Mouse (Mus musculus): Measurements from ENCODE around the gene Ablim1.

Ablim1 gene

DNA sequence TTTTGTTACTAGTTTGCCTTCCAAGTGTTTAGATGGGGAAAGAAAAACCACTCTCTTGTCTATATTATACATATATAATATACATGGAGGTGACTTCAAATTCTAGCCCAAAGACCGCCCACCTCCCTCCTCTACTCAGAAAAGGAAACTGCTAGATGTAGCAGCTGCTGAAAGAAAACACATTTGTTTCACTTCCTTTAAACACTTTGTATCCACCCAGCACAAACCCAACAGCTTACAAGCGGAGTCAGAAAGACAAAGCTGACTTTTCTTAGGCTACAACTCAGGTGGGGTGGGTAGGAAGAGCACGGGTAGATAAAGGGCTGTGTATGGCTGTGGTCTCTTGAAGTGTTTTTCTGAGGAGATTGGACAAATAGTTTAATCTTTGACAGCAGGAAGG lies 242.0 kb downstream of the Ablim1 start:
- no peak for DNase-seq (ENCODE audit: low read depth)

DNA sequence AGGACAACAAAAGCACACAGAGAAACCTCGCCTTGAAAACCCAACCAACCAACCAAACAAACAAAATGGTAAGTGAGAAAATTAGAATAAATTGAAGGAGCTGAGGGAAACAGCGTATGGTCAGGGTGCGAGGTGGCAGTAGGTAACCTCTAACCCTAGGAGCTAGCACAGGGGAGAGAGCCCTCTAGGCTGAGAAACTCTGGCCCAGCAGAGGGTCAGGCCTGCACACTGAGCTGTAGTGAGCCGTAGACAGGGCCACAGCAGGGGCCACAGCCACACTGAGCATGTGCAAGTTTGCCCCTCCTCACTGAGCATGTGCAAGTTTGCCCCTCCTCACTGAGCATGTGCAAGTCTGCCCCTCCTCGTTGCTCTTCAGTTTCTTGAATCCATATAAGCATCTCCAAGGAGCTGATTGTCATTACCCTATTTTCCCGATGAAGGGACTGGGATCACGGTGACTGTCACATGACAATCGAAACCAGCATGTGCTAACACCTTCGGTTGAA lies 247.6 kb downstream of the Ablim1 start:
- DNase-seq (ENCODE audit: low read depth) = no peak

DNA sequence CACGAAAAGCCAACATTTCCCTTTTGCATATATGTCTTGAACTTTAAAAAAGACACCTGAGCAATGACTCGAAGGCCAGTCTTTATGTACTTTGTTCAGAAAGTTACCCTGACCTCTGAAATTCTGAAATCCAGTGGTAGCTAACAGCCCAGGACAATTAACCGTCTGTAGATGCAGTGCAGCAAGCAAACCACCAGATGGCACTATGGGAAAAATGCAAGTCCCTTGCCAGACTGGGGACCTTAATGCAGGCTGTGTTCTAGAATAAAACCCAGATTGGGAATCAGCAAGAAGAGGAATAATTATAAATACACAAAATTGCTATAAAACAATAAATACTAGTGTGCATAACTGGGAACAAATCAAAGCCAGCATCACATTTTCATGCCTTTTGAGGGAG lies 248.4 kb downstream of the Ablim1 start:
- peak; percentile 86 for DNase-seq (ENCODE audit: low read depth)

DNA sequence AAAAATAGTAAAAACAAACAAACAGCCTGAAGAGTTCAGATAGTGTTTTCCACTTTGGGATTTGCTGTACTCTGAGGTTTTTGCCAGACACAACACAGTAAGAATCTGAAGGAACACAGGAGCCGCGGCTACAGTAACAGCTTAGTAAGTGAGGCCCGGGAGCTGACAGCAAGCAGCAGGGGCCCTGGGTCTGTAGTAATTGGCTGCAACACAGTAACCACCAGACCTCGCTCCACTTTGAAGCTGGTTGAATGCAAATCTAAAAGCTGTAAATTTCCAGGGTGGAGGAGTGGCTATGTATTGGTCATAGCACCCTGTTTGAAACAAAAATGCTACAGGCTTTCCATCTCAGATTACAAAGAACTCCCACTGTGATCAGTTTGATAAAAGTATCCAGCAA lies 252.0 kb downstream of the Ablim1 start:
- no peak for DNase-seq (ENCODE audit: low read depth)

DNA sequence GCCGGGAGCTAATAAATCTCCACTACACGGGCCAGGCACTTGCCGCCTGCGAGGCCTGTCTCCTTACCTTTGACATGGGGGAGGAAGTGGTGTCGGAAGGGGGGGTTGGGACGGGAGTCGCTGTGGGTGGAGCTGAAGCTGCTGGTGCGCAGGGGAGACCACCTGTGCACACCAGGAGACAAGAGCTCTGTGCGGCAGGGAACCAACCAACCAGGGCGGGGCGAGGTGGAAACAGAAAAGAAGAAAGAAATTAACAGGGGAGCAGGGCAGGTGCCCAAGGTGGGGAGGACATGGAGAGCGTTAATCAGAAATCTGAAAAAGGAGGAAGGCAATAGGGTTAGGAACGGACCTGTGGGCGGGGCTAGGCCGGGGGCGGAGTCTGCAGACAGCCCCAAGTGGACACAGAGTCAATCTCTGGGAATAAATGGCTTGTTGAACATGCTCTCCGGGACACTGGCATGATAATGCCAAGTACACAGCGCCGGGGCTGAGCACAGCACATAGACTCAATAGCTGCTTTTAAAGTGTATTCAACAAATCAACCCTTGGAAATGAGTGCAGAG lies 255.6 kb downstream of the Ablim1 start:
- DNase-seq (ENCODE audit: low read depth) = no peak

DNA sequence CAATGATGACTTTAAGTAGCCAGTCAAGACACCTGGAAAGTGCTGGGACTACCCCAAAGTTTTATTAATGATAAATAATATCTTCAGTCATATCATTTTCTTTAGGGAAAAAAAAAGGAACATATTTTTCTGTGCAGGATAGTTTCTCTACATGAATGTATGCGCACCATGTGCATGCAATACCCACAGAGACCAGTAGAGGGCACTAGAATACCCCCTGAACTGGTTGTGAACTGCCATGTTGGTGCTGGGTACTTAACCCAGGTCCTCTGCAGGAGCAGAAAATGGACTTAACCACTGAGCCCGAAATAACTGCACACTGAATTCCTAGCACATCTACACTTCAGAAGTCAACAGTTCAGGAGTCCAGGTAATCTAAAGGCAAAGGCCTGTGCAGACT lies 257.2 kb downstream of the Ablim1 start:
- DNase-seq (ENCODE audit: low read depth) = no peak

DNA sequence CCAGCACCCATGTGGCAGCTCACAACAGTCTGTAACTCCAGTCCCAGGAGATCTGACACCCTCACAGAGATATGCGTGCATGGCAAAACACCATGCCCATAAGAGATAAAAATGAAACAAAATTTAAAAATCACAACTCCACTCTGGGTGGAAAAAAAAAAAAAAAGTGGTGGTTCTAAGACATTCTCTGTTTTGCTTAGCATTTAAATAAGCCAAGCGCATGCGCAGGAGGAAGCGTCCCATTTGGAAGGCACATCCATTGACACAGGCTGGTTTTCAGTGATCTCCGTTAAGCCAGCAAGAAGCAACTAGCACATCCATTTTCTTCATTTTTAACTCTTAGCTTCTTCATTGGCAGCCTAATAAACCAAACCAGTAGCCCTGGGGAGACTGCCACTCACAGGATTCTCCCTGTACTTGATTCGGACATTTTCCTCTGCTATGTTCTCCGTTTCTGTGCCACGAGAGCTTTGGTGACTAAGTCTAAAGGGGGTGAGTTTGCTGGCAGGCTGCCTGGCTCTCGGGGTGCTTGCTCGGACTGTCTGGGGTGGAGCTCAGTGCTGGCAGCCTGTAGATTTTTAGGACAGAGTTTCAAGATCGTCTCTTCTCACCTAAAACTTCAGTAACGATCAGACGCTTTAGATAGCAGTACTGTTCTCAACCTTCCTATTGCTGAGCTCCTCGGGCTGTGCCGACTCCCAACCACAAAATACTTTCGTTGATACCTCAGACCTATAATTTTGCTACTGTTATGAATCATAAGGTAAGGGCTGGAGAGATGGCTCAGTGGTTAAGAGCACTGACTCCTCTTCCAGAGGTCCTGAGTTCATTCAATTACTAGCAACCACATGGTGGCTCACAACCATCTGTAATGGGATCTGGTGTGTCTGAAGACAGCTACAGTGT lies 259.3 kb downstream of the Ablim1 start:
- peak; percentile 95 for DNase-seq (ENCODE audit: low read depth)

DNA sequence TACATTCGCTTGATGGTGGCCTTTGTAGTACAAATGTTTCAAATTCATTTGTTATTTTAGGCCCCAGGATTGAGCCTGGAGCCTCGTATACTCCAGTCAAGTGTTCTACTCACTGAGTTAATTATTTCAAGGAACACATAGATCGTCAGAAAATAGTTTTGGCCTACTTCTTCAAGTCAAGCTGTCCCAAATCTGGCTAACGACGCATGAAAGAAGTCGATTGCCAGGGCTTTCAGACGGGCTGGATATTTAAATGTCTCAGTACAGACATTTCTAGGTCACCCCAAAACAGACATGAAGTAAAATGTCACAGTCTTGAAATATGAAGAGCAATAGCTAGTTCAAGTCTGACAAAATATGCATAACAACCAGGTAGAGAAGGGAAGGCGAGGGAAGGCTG lies 261.8 kb downstream of the Ablim1 start:
- DNase-seq (ENCODE audit: low read depth) = no peak

DNA sequence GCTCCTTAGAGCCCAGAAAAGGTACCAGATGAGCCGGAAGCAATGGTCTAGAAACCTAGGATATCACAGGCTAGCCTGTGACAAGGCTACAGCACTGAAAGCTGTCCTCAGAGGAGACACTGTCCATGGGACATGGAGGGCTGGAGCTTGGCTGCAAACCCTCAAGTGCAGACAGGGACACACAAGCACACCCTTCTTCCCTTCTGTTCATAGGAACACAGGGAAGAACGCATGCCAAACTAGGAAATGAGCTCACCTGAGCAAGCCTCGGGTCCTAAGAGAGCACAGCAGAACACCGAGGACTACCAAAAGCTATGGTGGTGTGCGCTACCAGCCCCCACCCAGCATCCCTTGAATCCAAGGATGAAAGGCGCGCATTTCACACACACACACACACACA lies 262.7 kb downstream of the Ablim1 start:
- no peak for DNase-seq (ENCODE audit: low read depth)

DNA sequence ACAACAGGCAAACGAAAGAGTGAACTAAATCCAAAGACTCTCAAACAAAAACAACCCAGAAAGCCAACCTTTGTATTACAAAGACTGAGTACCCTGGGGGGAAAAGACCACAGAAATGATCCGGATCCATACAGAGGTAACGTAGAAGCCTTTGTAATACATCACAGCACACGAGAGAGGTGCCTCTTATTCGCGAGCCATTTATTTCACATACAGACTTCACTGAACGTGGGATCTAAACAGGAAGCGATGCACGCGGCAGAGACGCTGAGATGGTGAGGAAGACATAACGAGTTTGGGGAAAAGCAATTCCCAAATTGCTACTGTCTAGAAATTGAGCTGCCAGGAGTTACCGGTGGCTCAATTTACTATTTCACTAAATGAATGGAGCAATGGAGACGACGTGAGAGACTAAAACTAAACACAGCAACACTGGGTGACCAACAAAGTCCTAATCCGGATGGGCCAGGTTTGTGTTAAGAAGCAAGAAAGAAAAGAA lies 265.1 kb downstream of the Ablim1 start:
- no peak for DNase-seq (ENCODE audit: low read depth)

DNA sequence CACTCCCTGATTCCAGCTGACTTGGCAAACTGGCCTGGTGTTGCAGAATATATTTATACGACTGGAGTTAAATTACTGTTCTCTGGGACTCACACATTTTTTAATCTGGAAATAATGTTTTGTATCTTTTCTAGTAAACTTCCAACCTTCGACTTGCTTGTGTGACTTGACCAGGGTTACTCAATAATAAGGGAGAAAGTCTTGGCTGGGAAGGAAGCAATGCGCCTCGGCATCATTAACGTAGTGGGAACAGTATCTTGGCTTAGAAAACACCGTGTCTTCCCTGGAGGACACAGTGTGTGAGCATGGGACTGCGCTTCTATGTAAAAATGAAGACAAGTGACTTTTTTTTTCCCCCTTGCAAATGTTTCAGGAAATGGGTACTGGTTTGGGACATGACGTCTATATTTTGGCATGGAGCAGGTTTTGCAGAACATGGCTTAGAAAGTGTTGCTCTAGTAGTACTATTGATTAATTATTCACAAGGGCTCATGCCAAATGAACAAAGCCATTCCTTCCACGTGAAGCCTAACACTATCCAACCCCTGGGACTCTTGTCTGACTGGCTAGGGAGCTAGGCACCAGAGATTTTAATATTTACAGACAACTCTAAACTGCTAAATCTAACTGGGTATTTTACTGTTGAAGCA lies 266.9 kb downstream of the Ablim1 start:
- DNase-seq (ENCODE audit: low read depth) = peak; percentile 17

DNA sequence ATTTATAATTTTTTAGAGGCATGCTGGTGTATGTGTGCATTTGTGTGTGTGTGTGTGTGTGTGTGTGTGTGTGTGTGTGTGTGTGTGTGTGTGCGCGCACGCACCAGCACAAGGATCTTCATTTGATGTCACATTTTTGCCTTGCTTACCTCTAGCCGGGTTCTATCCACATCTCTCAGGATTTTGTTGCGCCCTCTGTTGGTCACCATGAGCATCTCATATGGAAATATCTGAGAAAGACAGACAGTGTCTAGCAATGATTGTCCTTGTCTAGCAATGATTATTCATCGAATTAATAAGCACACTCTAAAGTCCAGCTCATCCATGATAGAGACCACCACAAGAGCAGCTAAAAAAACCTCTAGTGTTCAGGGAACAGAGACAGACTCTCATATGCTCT lies 275.5 kb downstream of the Ablim1 start:
- peak; percentile 65 for DNase-seq (ENCODE audit: low read depth)

DNA sequence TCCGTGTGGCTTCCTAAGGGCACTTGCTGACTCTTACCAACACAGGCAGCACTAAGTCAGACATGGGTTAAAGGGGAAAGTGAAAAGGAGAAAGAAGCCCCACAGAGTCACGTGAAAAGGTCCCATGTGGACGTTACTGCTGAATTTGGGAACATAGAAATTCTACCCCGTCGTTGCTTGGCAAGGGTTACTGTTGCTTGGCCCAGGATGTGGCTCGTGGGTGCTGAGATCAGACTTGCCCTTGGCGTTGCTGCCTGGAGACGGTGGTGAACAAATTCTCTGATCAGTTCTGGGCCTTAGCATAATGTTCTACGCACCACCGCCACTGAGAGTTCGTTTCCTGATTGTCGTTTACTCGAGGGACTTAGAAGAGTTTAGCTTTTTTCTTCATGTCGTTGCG lies 277.9 kb downstream of the Ablim1 start:
- DNase-seq (ENCODE audit: low read depth) = no peak

DNA sequence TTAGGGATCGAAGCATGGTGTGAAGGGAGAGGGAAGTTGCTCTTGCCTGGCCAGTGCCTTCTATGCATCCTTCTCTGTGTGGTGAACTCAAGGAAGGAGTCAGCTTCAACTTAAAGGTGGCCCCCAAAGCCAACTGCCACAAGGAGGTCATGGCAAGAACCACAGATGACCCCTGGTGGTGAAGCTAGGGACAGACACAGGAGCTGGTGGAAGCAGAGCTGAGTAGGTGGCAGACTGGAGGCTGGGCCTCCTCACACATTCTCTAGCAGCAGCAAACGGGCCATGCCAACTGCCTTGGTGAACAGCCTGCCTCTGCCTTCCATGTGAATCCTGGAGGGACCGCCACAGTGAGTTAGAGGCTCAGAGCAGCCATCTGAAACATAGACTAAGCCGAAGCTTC lies 283.1 kb downstream of the Ablim1 start:
- peak; percentile 78 for DNase-seq (ENCODE audit: low read depth)

DNA sequence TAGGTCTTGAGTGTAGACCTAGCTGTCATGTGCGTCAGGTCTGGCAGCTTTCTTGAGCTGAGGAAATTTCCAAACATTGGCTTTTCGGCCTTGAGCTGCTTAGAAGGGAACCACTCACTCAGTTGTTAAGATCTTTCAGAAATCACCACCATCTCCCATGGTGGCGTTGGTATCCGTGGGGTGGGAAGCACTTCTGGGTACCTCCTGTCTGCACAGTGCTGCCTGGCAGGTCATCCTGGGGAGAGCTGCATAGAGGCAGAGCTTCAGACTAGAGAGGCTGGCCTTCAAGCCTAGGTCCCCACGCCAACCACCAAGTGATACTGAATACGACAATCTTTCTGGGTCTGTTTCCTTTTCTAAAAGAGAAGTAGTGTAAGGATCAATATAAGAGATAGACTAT lies 285.3 kb downstream of the Ablim1 start:
- DNase-seq (ENCODE audit: low read depth) = no peak

DNA sequence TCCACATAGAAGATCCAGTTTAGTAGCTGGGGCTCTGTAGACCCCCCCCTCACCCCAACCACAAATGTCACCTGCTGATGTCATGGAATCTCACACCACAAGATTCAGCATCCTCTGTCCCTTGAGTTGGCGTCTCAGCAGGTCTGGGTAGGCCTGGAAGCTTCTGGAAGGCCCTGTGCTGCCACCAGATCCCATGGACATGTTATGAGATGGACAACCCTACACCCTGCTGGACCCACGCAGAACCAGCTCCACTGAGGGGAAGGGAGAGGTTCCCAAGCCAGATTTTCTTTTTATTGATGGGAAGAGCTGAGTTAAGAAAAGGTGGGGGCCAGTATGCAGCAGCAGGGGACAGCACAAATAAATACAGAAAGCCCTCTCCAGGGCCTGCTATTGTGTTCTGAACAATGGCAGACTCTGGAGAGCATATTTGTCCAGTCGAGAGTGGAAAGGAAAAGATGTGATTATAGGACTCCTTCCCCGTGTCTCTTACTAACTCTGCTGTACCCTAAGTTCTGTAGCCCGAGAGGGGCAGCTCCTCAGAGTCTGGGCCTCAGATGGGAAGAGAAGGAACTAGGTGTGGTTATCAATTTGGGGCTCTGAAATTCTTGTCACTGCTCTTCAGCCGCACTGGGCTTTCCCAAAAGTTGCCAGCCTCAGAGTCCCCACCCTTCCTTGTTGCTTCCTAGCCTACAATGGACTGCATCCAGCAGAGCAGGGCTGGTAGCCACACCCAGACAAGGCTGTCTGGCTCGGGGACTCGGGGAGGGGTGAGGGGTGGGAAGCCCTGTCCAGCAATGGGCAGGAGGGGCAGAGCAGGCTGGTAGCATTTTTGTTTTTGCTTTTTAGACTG lies 286.2 kb downstream of the Ablim1 start:
- no peak for DNase-seq (ENCODE audit: low read depth)

DNA sequence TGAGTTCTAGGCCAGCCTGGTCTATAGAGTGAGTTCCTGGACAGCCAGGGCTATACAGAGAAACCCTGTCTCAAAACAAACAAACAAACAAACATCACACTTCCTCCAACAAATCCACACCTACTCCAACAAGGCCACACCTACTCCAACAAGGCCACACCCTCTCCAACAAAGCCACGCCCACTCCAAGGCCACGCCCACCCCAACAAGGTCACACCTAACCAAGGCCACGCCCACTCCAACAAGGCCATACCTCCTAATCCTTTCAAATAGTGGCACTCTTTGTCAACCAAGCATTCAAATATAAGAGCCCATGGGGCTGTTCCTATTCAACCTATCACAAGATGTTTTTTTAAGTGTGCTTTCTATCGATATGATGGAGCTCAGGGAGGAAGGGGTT lies 288.2 kb downstream of the Ablim1 start:
- no peak for DNase-seq (ENCODE audit: low read depth)

DNA sequence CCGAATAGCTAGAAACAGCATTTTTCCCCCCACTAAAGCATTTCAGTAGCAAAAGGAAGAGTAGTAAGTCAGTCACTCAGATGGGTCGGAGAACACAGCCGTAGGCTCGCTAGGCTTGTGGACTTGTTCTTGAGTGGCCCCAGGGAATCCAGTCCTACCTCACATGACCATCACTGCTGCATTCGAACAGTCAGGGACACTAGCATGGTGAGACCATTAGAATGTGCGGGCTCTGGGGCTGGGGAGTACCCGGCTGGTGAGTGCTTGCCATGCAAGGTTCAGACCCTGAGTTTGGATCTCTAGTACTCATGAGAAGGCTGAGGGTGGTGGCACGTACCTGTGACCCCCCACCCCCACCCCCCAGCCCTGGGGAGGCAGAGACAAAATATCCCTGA lies 296.9 kb downstream of the Ablim1 start:
- DNase-seq (ENCODE audit: low read depth) = no peak

DNA sequence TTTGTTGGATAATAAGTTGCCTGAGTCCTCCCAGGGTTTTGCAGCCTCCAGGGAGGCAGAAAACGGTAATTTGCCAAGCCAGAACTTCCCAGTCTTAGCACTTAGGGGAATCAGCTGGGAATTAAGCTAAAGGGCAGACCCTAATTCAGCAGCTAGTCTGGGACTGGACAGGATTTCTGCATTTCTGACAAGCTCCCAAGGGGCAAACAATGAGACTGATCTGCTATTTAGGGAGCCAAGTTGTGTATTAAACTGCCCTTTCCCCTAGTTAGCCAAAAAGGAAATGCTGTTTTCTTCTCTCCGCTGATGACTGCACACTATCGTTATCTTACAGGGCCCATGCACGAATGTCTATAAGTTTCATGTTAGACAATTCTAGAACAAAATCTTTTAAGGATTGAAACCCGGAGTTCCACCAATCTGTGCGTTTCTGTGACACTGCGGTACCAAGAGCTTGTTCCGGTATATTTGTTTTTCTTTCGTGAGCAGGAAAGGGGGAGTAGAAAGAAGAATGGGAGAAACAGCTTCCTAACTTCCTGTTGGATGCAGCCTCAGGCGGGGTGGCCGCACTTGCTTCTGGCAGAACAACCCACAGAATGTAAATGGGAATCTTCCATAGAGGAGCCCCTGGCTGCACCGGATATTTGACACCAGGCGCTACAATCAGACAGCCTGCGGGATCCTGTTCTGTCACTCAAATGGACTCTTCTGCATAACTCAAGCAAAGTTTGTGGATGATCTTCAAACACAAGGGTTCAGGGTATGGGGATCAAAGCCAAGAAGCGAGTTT lies 297.5 kb downstream of the Ablim1 start:
- DNase-seq (ENCODE audit: low read depth) = no peak

DNA sequence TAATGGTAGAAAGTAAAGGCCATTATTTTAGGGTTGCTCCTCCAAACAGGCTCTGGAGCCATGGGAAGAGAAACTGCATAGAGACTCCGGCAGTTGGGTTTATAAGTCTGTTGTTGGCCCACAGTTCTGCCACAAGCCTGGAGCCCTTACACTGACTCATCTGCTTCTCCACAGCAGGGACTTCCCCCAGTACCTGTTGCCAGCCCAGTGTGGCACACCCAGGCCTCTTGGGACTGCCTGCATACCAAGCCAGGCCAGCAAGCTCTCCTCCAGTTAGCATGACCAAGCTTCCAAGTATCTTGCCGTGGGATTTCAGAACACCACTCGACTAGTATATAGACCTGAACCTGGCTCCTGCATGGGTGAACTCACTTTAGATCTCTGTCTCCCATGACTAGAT lies 299.9 kb downstream of the Ablim1 start:
- DNase-seq (ENCODE audit: low read depth) = peak; percentile 77

DNA sequence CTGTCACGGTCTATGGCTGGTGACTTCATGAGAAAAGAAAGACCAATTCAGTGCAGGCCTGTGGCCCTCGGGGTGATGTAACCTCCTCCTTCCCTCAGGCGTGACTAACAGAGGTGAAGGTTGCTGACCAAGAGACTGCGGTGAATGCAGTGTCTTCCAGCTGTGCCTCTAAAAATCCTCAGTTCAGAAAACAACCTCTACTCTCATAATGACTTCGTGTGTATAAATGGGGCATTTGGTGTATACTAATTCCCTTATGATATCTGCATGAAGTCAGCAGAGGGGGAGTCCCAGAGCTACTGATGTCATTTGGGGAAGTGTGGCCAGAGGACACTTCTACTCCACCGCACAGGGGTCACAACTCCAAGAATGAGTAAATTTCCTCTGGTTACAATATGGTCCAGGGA lies 301.4 kb downstream of the Ablim1 start:
- peak; percentile 39 for DNase-seq (ENCODE audit: low read depth)
